Mouse (Mus musculus): ENCODE results near the gene Adgrv1.

DNA sequence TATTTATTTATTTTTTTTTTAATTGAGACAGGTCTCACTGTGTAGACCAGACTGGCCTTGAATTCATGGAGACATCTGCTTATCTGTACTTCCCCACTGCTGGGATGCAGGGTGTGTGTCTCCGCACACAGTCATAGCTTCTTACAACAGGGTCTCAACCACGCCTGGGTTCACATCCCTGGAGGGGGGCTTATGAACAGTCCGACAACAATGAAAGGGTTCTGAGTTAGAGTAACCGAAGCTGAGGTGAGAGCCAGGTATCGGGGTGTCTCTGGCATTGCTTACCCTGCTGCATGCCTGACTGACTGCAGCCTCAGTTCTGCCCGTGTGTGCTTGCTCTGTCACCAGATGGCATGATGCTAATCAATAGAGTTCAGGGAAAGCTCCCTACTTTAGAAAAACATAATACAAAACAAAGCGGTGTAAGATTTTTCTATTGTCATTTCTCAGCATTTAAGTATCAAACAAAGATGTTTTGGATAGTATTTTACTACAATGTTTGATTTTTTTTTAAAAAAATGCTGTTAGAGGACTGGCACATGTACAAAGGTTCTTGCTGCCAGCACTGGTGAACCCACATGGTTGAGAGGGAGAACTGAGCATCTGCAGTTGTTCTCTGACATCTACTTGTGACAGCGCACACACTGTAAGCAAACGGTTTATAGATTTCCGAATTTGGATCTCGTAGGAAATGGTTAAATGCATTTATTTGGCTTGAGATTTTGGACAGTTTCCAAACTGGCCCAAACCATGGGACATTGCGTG is 30.8 kb upstream of the Adgrv1 start:
- TF ChIP-seq CTCF (conservative IDR thresholded peaks at IDR 0.05; ENCODE audit: insufficient read depth, insufficient read length, low read depth, low read length) = no peak
- TF ChIP-seq POLR2A (IDR thresholded peaks at IDR 0.05; ENCODE audit: low read depth, low read length) = no peak

Measured in kidney, adult 2 months (tissue).